Mouse (Mus musculus): ENCODE results near the gene Tpm1.
A peak's percentile ranks its signal among the peaks of the same experiment; 100 is the strongest.

Tpm1 gene

DNA sequence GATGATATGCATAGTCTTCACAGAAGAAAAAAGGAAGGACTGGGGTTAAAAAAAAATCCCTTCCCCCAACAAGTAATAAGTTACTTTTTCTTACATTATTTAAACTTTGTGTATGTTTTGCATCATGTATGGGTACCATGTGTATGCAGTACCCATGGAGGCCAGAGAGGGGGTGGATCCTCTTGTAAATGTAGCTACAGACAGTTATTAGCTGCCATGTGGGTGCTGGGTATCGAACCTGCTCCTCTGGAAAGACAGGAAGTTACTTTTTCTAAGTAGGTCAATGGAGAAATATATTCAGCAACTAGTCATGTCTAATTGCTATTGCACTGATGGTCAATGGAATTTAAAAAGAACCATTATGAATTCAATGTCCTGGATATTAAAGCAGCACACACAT lies 70.7 kb downstream of the Tpm1 start:
- no peak for DNase-seq

DNA sequence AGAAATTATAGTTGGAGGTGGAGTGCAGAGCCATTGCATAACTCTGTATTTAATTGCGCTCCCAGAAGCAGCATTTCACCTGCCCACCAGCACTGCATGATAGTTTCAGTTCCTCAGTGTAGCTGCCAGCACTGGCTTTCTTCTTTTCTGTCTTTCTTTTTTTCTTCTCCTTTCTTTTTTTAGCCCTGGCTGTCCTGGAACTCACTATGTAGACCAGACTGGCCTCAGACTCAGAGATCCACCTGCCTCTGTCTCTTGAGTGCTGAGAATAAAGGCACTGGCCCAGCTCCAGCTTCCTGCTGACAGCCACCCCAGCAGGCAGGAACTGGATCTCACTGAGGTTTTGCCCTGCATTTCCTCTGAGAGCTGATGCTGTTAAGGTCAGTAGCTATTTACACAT lies 71.2 kb downstream of the Tpm1 start:
- peak; percentile 75 for DNase-seq

DNA sequence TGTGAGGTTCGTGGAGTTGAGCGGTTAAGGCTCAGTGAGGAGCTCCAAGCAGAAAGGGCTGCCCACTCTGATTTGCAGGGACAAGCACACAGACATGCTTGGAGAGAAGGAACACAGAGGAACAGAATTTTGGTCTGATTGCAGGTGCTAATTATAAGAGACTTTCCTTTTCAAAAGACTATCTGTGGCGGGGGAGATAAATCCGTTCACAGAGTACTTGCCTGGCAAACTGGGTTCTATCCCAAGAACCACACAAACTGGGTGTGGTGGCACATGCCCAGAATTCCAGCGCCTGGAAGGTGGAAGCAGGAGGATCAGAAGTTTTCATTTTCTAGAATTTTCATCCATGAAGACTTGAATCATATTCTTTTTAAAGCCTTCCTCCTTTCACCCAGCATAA lies 72.1 kb downstream of the Tpm1 start:
- no peak for DNase-seq

DNA sequence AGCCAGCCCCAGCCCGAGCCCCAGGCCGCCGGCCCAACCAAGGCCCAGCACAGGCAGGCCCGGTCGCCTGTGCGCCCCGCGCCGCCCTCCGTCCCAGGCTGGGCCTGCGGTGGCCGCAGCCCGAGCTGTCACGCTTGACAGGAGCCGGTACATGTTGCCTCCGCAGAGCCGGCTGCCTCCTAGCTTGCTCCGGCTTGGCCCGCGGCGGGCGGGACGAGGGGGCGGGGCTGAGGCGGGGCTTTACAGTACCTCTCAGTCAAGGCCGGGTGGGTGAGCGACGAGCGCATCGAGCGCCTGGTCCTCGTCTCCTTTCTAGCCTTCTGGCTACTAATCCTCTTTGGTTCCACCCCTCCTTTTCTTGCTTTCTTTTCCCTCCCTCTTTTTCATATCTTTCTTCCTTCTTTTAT lies 74.0 kb downstream of the Tpm1 start, which contains the start of gene Lactb:
Lactb (minus strand) TSS at position 246 of the 407 bp plus-strand sequence.
- DNase-seq = peak; percentile 94

DNA sequence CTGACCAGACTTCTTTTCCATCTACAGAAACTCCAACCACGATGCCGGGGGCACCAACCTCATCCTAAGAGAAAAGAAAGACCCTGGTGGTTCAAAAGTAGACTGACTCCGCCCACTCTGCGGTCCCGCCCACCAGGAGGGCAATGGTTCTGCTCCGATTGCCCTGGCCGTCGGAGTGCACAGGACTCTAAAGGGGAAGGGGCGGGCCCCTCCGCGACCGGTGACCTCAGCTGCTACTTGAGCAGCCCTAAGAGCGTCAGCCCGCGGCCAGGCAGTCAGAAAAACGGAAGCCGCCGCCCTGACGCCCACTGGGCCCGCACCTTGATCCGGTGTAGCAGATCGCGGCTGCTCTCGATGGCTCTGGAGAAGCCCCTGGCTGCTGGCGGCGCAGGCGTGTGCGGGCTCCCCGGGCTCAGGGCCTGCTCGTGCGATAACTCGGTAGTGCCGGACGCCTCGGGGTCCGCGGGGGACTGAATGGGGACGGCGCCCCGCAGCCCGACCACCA lies 74.4 kb downstream of the Tpm1 start:
- DNase-seq = peak; percentile 85
